Mouse (Mus musculus): Measurements from ENCODE around the gene Arid3a. TPM values are rescaled to one million over a fixed set of nuclear protein-coding genes. Genes with fewer than 3 reads are reported as not detected.

The Arid3a gene
- polyA plus RNA-seq, 1 experiment from 2014 or later = 7.0 TPM

GRCm38 (mm10) chr10:79934272-79934721 is 7.5 kb downstream of the Arid3a start:
- Histone ChIP-seq H3K27ac (ENCODE audit: low read depth, low read length) (no peak overlapping the region), H3K4me1 (ENCODE audit: control insufficient read depth, insufficient read depth, low read length) (peaks cover 30% of the 10 kb centered on the region), H3K4me3 (ENCODE audit: low read depth, low read length) (no peak overlapping the region), H3K27me3 (ENCODE audit: control insufficient read depth, insufficient read depth, low read length) (no peaks in the 10 kb centered on the region), H3K4me2 (ENCODE audit: low read depth) (no peak overlapping the region), H3K9me3 (ENCODE audit: control insufficient read depth, low read length) (no peaks in the 10 kb centered on the region), H3K36me3 (ENCODE audit: control insufficient read depth, insufficient read depth, low read length) (peaks cover 6% of the 10 kb centered on the region), H3K9ac (ENCODE audit: low read length) (no peak overlapping the region)
- ATAC-seq (ENCODE audit: insufficient read depth, low FRiP score, low TSS enrichment) (no peak), DNase-seq (ENCODE audit: low spot score) (no peak)
- WGBS = 65% methylated on average over 13 of the region's 13 CpGs

DNA sequence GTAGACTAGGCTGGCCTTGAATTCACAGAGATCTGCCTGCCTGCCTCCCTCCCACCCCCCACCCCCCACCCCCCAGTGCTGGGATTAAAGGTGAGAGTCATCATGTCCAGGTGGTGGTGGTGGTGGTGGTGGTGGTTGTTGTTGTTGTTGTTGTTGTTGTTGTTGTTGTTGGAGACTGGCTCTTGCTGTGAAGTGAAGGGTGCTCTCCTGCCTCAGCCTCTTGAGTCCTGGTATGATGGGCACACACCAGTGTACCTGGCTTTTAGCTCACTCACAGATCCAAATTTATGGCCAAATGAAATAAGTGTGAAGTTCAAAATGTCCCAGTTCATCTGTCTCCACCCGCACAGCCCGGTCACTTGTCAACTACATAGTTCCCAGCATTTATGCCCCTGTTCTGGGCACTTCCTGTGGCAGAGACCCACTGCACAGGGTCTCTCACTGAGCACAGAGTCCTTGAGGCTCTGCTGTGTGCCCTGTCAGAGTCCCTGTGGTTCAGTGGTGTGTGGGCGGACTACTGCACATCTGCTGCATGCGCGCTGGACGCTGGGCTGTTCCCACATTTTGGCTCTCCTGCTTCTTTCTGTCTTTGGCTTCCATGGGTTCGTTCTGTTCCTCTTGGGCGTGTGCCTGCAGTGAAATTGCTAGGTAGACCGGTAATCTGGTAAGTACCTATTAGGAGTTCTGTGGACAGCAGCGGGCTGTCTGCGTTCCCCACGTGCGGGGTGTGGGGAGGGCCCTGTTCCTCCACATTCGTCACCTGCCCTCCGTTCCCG is 8.1 kb downstream of the Arid3a start:
- Histone ChIP-seq H3K9ac (ENCODE audit: low read length) (no peak overlapping the region), H3K27me3 (ENCODE audit: control insufficient read depth, insufficient read depth, low read length) (no peaks in the 10 kb centered on the region), H3K9me3 (ENCODE audit: control insufficient read depth, low read length) (no peaks in the 10 kb centered on the region), H3K4me1 (ENCODE audit: control insufficient read depth, insufficient read depth, low read length) (peaks cover 25% of the 10 kb centered on the region), H3K36me3 (ENCODE audit: control insufficient read depth, insufficient read depth, low read length) (peaks cover 6% of the 10 kb centered on the region), H3K27ac (ENCODE audit: low read depth, low read length) (no peak overlapping the region), H3K4me2 (ENCODE audit: low read depth) (no peak overlapping the region), H3K4me3 (ENCODE audit: low read depth, low read length) (no peak overlapping the region)
- ATAC-seq (ENCODE audit: insufficient read depth, low FRiP score, low TSS enrichment) (no peak), DNase-seq (ENCODE audit: low spot score) (no peak)
- 91% methylated on average over 16 of the region's 16 CpGs for WGBS

GRCm38 (mm10) chr10:79936284-79936910 is 9.6 kb downstream of the Arid3a start:
- DNase-seq (ENCODE audit: low spot score) = no peak
- Histone ChIP-seq H3K4me2 (ENCODE audit: low read depth) (no peak overlapping the region), H3K27ac (ENCODE audit: low read depth, low read length) (no peak overlapping the region), H3K36me3 (ENCODE audit: control insufficient read depth, insufficient read depth, low read length) (peaks cover 3% of the 10 kb centered on the region; the same call in 1 of the 2 replicates), H3K27me3 (ENCODE audit: control insufficient read depth, insufficient read depth, low read length) (no peaks in the 10 kb centered on the region), H3K4me3 (ENCODE audit: low read depth, low read length) (no peak overlapping the region), H3K9me3 (ENCODE audit: control insufficient read depth, low read length) (no peaks in the 10 kb centered on the region), H3K4me1 (ENCODE audit: control insufficient read depth, insufficient read depth, low read length) (peaks cover 22% of the 10 kb centered on the region), H3K9ac (ENCODE audit: low read length) (no peak overlapping the region)
- WGBS = 81% methylated on average over 10 of the region's 10 CpGs
- ATAC-seq (ENCODE audit: insufficient read depth, low FRiP score, low TSS enrichment) = no peak

GRCm38 (mm10) chr10:79936911-79937441 is 10.1 kb downstream of the Arid3a start:
- H3K9me3 ChIP-seq (ENCODE audit: control insufficient read depth, low read length) = no peaks in the 10 kb centered on the region
- H3K27me3 ChIP-seq (ENCODE audit: control insufficient read depth, insufficient read depth, low read length) = no peaks in the 10 kb centered on the region
- no peak overlapping the region for H3K4me3 ChIP-seq (ENCODE audit: low read depth, low read length)
- H3K36me3 ChIP-seq (ENCODE audit: control insufficient read depth, insufficient read depth, low read length) = peaks cover 3% of the 10 kb centered on the region; the same call in 1 of the 2 replicates
- DNase-seq (ENCODE audit: low spot score) (no peak), ATAC-seq (ENCODE audit: insufficient read depth, low FRiP score, low TSS enrichment) (no peak)
- no peak overlapping the region for H3K27ac ChIP-seq (ENCODE audit: low read depth, low read length)
- no peak overlapping the region for H3K4me2 ChIP-seq (ENCODE audit: low read depth)
- H3K4me1 ChIP-seq (ENCODE audit: control insufficient read depth, insufficient read depth, low read length) = peaks cover 19% of the 10 kb centered on the region
- 84% methylated on average over 27 of the region's 27 CpGs for WGBS
- H3K9ac ChIP-seq (ENCODE audit: low read length) = no peak overlapping the region

DNA sequence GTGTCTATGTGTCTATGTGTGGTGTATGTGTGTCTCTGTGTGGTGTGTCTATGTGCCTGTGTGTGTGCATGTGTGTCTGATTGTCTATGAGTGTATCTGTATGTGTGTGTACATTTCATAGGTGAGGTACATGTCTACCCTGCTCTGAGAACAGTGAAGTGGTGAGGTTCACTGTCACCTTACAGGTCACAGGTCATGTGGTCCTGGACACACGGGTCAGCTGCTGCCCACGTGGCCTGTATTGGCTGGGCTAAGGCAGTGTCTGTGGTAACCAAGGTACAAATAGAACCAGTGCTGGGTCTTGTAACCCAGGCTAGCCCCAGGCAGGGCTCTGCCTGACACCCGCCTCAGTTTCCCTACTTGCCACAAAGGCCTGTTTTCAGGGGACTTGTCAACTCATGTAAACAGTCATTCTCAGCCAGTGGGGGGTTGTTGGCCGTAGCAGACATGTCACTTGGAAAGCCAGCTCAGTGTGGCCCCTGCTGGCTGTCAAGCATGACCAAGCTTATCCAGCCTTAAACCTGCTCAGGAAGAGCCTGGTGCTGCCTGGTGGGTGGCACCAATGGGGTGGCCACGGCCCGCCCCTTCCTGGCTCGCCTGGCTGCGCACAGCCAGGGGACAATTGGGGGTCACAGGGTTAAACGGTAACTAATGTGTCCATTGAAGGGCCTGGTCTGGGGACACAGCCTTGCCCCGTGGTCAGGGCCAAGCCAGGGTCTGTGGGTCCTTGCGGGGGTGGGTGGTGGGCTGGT is 11.1 kb downstream of the Arid3a start:
- no peak overlapping the region for H3K4me2 ChIP-seq (ENCODE audit: low read depth)
- ATAC-seq (ENCODE audit: insufficient read depth, low FRiP score, low TSS enrichment) (no peak), DNase-seq (ENCODE audit: low spot score) (no peak)
- 0 out of 2 replicates have a peak, but pooled peaks cover 2% of the 10 kb centered on the region for H3K36me3 ChIP-seq (ENCODE audit: control insufficient read depth, insufficient read depth, low read length)
- H3K27me3 ChIP-seq (ENCODE audit: control insufficient read depth, insufficient read depth, low read length) = no peaks in the 10 kb centered on the region
- no peak overlapping the region for H3K27ac ChIP-seq (ENCODE audit: low read depth, low read length)
- H3K9ac ChIP-seq (ENCODE audit: low read length) = no peak overlapping the region
- H3K4me1 ChIP-seq (ENCODE audit: control insufficient read depth, insufficient read depth, low read length) = peaks cover 11% of the 10 kb centered on the region
- 46% methylated on average over 11 of the region's 11 CpGs for WGBS
- H3K4me3 ChIP-seq (ENCODE audit: low read depth, low read length) = no peak overlapping the region
- no peaks in the 10 kb centered on the region for H3K9me3 ChIP-seq (ENCODE audit: control insufficient read depth, low read length)

DNA sequence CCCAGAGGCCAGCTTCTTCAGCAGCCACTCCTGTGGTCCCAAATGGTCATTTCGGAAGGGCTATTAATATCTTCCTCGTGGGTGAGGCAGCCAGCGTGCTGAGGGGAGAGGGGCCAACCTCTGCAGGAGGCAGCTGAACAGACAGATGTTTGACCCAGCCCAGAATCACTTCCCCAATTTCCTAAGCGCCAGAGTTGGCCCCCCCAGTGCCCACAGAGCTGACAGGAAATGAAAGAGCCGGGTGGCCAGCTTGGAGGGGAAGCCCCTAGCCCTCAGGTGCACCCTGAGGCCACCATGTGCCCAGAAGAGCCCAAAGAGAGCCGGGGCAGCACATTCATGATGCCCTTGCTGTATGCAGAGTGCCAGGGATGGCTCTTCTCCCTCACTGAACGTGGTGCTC is 13.9 kb downstream of the Arid3a start:
- peaks cover 19% of the 10 kb centered on the region for H3K4me1 ChIP-seq (ENCODE audit: control insufficient read depth, insufficient read depth, low read length)

DNA sequence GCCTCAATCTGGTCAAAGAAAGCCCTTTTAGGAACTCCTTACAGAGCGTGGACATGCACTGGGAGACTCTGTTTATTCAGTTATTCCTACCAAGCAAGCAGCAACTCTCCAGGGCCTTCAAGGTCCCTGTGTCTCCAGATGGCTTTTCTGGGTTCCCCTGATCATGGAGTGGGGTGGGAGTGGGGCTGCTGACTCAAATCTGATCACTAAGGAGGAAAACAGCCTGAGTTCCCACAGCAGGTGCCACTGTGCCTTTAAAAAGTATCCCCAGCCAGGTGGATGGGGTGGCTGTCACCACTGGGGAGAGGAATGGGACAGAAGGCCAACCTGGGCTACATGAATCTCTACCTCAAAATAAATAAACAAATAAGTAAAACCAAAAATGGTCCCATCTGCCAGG is 16.1 kb downstream of the Arid3a start:
- H3K27me3 ChIP-seq (ENCODE audit: control insufficient read depth, insufficient read depth, low read length) = no peaks in the 10 kb centered on the region
- H3K27ac ChIP-seq (ENCODE audit: low read depth, low read length) = no peak overlapping the region
- WGBS = 96% methylated on average over 1 of the region's 1 CpGs
- peaks cover 33% of the 10 kb centered on the region for H3K4me1 ChIP-seq (ENCODE audit: control insufficient read depth, insufficient read depth, low read length)
- no peak overlapping the region for H3K4me2 ChIP-seq (ENCODE audit: low read depth)
- 0 out of 2 replicates have a peak, but pooled peaks cover 2% of the 10 kb centered on the region for H3K36me3 ChIP-seq (ENCODE audit: control insufficient read depth, insufficient read depth, low read length)
- ATAC-seq (ENCODE audit: insufficient read depth, low FRiP score, low TSS enrichment) = no peak
- H3K4me3 ChIP-seq (ENCODE audit: low read depth, low read length) = no peak overlapping the region
- H3K9ac ChIP-seq (ENCODE audit: low read length) = no peak overlapping the region
- H3K9me3 ChIP-seq (ENCODE audit: control insufficient read depth, low read length) = no peaks in the 10 kb centered on the region
- no peak for DNase-seq (ENCODE audit: low spot score)

More for the DNA sequence above, 13.9 kb downstream of the Arid3a start:
- 58% methylated on average over 7 of the region's 7 CpGs for WGBS
- DNase-seq (ENCODE audit: low spot score) (no peak), ATAC-seq (ENCODE audit: insufficient read depth, low FRiP score, low TSS enrichment) (no peak)
- no peak overlapping the region for H3K4me3 ChIP-seq (ENCODE audit: low read depth, low read length)
- no peak overlapping the region for H3K9ac ChIP-seq (ENCODE audit: low read length)
- H3K4me2 ChIP-seq (ENCODE audit: low read depth) = no peak overlapping the region
- no peaks in the 10 kb centered on the region for H3K9me3 ChIP-seq (ENCODE audit: control insufficient read depth, low read length)
- no peak overlapping the region for H3K27ac ChIP-seq (ENCODE audit: low read depth, low read length)
- no peaks in the 10 kb centered on the region for H3K27me3 ChIP-seq (ENCODE audit: control insufficient read depth, insufficient read depth, low read length)
- H3K36me3 ChIP-seq (ENCODE audit: control insufficient read depth, insufficient read depth, low read length) = 0 out of 2 replicates have a peak, but pooled peaks cover 2% of the 10 kb centered on the region

DNA sequence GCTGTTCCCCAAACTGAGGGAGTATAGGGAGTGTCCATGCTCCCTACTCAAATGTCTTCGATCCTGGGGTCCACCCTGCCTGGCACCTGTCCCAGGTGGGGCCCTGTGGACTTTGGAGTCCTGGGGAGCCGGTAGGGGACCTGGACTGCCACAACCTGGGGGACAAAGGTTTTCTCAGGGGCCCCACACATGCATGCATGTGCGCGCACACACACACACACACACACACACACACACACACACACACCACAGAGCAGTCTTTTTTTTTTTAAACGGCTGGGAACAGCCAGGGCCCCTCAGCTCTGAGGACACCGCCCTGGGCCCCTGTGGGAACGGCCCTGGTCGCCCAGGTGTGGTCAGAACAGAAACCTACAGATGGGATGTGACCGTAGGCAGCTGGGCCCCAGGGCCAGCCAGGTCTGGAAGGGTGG is 16.6 kb downstream of the Arid3a start:
- H3K27ac ChIP-seq (ENCODE audit: low read depth, low read length) = no peak overlapping the region

More for the DNA sequence above, 16.6 kb downstream of the Arid3a start:
- peaks cover 5% of the 10 kb centered on the region; the same call in 1 of the 2 replicates for H3K36me3 ChIP-seq (ENCODE audit: control insufficient read depth, insufficient read depth, low read length)
- no peaks in the 10 kb centered on the region for H3K27me3 ChIP-seq (ENCODE audit: control insufficient read depth, insufficient read depth, low read length)
- ATAC-seq (ENCODE audit: insufficient read depth, low FRiP score, low TSS enrichment) (no peak), DNase-seq (ENCODE audit: low spot score) (no peak)
- 69% methylated on average over 9 of the region's 9 CpGs for WGBS
- H3K4me2 ChIP-seq (ENCODE audit: low read depth) = no peak overlapping the region
- peaks cover 30% of the 10 kb centered on the region for H3K4me1 ChIP-seq (ENCODE audit: control insufficient read depth, insufficient read depth, low read length)
- H3K4me3 ChIP-seq (ENCODE audit: low read depth, low read length) = no peak overlapping the region
- no peaks in the 10 kb centered on the region for H3K9me3 ChIP-seq (ENCODE audit: control insufficient read depth, low read length)
- H3K9ac ChIP-seq (ENCODE audit: low read length) = no peak overlapping the region

Measured in neural tube, embryonic 11.5 days (tissue).